Mouse (Mus musculus) 3134 (cell line): ENCODE measurements at regions not wholly inside any gene's neighbourhood (a gene's known extent, or its start where the extent isn't known, plus 50 kb on each side); places are given as distances from the start of the nearest gene placed in this dataset.
"Not testable (repeated sequence)": the region's sequence is repeated elsewhere in the genome, so short reads cannot be mapped to it uniquely, and the experiment has no call there.

ENCODE experiments used
- DNase-seq: peaks from one replicate; pipeline ENCODE4 v3.0.0-alpha.2; 2011; ENCODE audit warnings: low spot score; ENCODE audit not compliant: insufficient read length; ENCODE audit errors: extremely low read depth

DNA sequence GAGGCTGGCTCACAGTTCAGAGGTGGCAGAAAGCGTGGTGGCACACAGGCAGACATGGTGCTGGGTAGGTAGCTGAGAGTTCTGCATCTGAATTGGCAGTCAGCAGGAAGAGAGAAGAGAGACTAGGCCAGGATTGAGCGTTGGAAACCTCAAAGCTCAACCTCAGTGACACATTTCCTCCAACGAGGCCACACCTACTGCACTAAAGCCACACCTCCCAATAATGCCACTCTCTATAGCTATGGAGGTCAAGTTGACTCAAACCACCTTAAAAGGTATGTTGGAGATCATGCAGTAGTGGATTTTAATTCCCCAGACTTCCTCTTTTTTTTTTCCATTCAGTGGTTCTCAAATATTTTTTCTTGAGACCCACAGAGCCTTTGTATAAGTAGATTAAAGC lies 57.1 kb downstream of the Ccdc54 start:
- no peak for DNase-seq

DNA sequence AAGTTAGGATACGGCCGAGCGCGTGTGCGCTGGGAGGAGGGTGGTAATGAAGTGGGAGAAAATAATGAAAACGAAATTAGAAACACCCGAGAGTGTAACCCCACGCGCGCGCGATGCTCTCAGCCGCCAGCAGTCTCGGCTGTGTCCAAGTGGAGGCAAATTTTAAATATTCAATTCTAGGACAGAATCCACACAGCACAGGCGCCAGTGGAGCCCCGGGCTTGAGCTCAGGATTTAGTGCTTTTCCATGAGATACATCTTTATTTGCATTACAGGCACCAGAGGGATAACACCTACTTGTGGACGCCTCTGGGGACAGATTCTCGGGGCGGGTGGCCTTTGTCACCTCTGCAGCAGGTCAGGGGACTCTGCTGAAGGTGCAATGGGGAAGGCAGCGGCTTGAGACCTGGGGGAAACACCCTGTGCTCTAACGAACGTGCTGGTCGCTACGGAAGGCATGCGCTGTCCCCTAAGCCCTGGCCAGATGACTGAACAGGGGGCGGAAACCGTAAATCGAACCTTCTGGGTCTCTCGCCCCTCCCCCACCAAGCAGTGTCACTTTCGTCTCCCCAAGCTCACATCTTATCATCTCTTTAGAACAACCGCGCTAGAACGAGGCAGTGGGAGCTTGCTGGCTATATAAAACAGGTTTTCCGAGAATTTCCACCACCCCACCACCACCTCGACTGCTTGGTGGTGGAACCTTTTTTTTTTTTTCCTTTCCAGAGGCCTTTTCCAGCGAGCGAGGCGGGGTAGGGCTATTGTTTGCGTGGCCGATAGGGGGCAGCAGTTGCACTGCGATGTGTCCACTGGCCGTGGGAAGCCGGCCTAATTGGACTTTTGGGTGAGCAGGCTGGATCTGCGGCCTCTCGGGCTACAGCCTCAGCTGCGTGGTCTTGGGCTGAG lies 61.2 kb downstream of the Ccdc54 start:
- DNase-seq: peak; percentile 82

DNA sequence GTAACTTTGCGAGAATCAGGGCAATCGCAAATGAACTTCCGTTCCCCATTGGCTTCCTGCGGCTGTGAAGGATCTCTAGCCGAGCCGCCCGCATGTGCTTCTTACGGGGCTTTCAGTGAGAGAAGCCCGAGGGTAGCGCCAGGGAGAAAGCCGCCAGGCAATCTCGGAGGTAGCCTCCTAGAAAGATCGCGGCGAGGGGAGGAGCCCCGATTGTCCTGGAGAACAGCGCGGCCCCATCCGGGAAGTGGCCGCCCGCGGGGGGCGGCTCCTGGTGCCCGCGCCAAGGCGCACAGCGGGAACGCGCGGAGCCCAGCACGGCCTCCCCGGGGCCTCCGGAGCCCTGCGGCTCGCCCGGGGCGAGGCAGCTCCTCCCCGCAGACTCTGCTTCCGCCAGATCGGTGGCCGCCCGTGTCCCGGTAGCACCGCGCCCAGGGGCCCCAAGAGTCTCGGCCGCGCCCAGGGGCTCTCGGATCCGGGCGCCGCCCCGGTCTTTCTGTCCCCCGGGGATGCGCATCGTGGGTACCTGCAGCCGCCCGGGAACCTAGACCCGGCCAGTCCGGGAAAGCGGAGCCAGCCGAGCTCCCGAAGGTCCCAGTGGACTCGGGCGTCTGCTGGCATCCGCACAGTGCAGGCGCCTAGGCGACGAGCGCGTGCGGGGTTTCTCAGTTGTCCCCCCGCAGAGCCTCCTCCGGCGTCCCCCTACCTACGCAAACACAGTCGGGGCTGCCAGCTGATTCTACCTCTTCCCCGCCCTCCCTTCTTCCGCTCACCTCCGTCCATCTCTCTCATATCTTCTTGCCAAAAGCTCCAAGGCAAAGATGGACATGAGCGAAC lies 62.1 kb downstream of the Ccdc54 start:
- DNase-seq: peak; percentile 91

DNA sequence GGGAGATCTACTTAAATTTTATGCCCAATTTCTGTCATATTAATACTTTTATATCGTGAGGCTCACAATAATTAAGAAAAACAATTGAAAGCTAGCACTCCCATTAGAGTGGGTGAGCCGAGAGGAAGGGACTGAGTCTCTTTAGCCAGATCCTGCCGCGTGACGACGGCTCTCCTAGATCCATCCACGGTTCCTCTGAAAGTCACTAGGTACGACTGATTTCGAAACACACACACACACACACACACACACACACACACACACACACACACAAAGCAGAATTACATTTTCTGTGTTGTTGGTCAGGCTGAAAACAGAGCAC lies 62.6 kb downstream of the Ccdc54 start:
- DNase-seq: no peak

DNA sequence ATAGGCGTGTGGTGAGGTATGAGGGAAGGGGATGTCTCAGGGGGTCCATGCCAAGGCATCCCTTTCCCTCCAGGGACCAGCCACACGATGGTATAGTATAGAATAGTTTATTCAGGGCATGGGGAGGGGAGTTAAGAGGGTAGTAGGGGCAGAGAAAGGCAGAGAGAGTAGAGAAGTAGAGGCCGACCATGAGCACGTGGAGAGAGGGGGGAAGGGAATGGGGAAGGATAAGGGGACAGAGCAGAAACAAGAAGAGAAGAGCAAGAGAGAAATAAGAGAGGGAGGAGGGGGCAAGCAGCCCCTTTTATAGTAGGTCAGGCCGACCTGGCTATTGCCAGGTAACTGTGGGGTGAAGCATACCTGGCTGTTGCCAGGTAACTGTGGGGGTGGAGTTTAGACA lies 64.0 kb downstream of the Ccdc54 start:
- DNase-seq: not testable (repeated sequence)

DNA sequence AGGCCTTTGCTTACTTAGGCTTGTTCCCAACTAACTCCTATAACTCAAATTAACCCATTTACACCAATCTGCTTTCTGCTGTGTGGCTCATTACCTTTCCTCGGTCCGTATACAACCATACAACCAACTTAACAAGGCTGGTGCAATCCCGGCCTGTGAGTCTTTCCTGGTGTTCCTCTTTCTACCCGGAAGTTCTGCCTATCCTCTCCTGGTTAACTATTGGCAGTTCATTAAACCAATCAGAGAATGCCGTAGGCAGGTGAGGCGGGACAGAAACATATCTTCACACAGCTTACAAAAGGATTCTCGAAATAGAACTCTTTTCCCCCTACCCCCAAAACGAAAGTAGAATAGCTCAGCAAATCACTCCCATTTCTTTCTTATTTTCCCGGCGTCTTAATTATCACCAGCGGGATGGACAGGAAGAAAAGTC lies 65.0 kb downstream of the Ccdc54 start:
- DNase-seq: peak; percentile 19

DNA sequence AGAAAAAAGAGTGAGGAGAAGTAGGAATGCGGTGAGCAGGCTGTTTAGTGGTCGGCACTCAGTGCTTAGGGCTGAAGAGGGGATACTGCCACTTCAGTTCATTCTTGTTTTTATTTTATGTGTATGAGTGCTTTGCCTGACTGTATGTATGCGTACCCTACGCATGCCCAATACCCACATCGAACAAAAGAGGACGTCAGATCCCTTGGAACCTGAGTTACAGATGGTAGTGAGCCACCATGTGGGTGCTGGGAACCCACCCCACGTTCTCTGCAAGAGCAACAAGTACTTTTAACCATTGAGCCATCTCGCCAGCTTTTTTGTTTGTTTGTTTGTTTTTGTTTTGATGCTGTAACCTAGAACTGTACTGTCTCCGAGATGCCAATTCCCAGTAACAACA lies 65.5 kb downstream of the Ccdc54 start:
- no peak for DNase-seq

DNA sequence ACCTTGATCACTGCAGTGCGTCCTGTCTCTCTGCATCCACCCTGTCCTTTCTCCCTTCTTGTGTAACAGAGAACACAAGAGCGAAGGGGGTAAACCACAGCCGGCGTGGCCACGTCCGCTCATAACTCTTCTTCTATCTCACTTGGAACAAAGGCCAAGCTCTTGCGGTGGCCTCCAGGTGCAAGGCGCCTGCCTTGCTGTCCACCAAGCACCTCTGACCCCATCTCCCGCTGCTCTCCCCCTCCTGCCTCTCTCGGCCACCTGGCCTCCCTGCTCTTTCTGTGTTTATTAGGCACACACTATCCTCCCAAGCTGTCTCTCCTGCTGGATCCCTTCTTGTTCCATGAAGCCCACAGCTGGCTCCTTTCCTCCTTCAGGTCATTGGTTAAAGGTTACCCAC lies 71.3 kb downstream of the Ccdc54 start:
- DNase-seq: no peak

DNA sequence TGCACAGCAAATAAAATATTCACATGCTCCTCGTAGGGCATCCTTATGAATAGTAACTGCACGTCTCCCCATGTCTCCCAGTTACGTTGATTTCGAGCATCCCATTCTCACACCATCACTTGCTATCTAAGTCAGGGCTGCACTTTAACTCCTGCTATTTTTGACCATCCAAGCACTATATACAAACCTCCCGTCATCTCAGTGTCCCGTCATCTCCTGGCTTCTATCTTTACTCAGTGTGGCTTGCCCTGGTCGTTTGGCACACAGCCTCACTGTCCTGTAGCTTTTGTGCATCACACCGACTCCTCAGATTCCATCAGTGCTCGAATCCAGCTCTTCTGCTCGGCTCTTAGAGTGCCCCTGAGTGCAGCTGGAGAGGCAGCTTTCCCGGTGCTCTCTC lies 74.4 kb downstream of the Ccdc54 start:
- no peak for DNase-seq

DNA sequence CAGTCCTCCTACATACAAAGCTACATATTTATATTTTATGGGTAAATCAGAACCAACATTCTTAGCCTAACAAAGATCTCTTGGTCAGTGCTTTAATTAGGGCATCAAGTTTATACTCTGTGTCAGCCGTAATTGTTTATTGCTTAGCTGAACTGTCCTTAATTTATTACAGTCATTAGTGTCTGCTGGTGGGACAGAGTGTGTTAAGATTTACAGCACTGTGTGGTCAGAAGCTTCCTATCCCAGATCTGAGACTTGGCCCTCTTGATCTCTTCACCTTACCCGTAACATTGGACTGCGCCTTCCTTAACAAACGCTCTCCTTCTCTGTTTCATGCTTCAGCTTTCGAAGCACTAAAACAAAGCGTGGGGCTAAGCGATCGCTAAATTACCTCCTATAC lies 75.9 kb downstream of the Ccdc54 start:
- no peak for DNase-seq

DNA sequence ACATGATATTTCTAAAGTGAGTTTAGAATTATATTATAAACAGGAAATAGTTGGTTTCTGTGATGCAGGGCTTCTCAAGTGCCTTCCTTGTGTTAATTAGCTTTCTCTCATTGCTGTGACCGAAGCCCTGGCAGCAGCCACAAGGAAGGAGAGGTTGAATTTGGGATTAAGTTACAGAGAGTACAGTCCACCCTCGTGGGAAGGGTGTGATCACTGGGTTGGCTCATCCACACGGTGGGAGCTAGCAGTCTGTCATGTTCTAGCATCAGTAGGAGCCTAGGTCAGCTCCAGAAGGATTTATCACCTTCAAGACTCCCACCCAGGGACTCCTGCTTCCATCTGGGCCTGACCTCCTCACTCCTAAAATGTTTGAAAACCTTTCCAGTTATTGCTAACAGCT lies 78.9 kb downstream of the Ccdc54 start:
- no peak for DNase-seq

DNA sequence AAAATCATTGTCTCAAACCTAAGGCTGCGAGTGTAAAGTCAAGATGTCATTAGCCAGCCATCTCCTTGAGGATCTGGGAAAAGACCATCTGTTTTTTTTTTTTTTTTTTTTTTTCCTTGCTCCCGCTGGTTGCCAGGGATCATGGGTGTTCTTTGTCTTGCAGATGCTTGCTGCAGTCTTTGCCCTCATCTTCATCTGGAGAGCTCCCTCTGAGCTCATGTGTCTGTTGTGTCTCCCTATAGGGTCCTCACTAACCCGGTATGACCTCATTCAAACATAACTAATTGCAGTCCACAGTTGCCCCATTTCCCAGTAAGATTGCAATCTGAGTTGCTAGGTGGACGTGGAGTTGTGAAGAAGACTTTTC lies 77.3 kb upstream of the Bbx start:
- DNase-seq: no peak

DNA sequence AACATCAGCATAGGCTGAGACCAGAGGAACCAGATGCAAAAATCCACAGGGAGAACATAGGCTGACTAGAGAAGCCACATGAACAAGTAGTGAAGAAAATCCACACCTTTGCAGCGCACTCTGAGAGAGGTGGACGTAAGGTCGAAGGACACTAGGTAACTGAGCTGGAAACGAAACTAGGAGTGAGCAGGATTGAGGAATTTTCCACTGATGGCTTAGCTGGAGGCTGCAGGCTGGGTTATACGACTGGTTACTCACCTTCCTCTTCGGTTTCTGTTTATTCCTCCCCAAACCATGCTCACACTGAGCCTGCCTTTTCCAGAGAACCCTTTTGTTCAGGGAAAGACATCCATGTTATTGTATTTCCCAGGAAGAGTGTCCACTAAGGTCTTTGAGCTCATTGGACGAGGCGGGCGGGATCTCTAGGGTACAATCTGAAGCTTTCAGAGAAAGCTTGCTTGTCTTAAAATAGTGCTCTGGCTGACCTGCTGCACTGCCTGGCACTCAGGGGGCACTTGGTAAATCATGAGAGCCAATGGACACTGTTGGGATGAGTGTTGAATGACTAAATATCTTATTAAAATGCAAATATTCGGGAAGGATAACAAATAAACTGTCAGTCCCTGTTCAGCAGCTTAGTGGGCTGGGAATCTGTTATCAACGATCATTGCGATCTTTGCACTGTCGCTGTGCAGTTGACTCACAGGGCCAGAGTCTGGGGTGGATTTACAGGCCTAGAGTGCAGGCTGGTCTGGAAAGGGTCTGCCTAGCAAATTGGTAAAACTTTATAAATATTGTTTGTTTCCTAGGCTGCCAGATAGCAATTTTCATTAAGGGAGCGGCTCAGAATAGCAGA lies 76.7 kb upstream of the Bbx start:
- DNase-seq: no peak

DNA sequence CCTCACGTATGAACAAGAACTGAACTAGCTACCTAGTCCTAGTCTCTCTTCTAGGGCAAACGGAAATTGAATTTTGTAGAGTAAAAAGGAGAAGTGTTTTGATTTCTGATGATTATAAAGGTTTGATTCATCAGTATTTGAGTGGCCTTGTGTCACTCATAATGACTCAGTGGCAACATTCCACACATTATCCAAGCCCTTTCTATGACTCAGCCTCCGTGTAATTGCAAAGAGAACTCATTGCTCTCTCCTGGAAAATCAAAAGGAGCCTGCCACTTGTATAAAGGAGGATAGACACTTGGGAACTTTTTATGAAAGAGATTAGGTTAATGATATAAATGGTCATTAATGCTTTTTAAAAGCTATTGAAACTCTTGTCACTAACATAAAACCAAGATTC lies 72.4 kb upstream of the Bbx start:
- peak; percentile 38 for DNase-seq

DNA sequence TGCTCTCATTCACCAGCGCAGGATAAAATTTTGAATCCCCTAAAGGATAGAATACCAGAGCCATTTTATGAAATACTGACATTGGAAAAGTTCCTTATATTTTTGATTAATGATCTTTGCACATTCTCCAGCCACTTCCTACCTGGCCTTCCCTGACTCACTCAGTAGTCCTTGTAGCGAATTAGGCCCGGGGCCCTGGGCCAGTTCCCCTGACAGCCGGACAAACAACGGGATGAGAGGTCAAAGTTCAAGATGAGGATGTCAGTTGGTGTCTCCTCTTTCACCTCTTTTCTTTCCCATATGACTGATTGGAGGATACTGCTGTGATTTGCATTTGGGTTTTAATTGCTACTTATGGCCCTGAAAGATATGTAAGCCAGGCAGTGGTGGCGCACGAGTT lies 66.7 kb upstream of the Bbx start:
- no peak for DNase-seq

DNA sequence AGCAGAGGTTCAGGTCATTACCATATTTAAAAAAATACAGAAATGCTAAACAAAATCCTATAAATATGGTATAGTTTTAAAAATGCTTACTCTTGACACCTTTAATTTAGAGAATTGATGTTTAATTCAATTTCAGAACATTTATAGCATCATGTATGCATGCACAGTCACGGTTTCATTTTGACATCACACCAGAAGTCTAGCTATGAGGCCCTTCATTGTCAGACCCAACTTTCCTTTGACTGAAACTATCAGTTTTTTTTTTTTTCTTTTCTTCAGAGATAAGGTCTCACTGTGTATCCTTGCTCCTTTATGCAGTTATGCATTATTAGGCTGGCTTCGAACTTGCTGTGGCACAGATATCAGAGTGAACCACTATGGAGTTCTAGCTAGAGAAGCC lies 61.5 kb upstream of the Bbx start:
- DNase-seq: no peak

DNA sequence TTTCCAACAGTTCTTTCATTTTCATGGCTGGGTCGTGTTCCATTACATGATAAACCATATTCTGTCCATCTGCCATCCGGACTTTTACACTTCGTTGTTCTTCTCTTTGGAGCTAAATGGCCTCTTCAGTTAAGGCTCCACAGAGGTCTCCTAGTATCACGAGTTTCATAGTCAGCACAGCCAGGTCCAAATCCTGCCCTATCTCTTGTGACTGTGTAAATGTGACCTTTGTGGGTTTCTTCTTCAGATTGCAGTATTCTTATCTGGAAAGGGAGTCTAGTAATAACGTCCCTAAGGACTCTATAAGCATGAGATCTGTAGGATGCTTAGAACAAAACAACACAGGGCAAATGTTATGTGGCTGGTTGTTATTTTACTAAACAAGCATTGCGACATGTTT lies 57.1 kb upstream of the Bbx start:
- no peak for DNase-seq

DNA sequence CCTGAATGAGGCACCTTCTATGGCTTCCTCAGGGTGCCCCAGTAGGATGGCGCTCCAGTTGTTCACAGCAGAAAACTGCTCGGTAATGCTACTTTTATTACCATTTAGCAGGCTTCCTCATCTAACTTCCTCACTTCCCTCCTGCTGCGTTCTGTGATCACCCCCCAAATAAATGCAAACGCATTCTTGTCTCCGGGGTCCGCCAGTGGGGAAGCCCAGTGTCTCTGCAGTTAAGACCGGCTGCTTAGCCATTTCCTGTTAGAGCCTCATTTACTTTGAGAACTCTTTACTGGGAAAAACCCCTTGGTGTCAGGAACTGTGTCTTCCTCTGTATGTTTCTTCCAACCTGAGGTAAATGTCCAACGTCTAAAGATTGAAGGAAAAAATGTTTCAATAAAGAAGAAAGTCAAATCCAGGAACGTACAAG lies 50.2 kb upstream of the Bbx start:
- DNase-seq: no peak
